Mouse (Mus musculus): ENCODE data around the gene Klf11.
"Not testable (repeated sequence)": the region's sequence is repeated elsewhere in the genome, so short reads cannot be mapped to it uniquely, and the experiment has no call there.

The Klf11 gene

DNA sequence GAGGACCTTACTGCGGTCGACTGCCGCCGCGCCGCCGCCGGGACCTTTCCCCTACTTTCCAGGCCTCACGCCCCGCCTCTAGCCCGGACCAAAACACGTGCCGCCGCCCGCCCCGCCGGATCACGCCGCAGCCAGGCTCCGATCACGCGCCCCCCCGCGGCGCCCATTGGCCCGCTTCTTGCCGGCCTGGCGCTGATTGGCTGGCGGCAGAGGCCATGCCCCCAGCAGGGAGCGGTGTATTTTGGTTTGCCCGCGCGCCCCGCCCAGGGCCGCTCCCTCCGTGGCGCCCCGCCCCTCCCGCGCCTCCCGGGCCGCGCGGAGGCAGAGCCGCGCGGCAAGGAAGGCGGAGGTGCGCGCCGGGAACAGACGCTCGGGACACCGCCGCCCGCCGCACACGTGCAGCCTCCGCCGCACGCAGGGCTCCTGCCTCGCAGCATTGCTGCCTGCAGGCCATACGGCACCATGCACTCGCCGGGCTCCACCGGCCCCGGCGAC, at the start of gene Klf11:
TSS of gene Klf11 (plus strand) at position 212 of the 495 bp plus-strand sequence.
- ATAC-seq (ENCODE audit: low TSS enrichment): peak; percentile 80

DNA sequence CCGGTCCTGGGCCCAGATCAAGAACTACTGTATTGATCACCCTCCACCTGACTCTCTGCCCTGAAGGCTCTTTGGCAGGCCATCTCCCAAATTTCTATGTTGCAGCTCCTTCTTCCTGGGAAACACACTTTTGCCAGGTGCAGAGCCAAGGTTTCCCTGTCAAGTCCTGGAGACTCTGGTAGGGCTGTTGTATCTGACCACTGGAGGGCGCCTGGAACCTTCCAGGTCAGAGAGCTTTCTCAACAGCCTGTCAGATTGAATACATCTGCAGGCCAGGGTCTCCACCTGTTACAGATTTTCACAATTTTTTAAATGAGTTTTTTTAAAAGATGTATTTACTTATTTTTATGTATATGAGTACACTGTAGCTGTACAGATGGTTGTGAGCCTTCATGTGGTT, 47.8 kb upstream of the Klf11 start:
- ATAC-seq (ENCODE audit: low TSS enrichment): no peak

DNA sequence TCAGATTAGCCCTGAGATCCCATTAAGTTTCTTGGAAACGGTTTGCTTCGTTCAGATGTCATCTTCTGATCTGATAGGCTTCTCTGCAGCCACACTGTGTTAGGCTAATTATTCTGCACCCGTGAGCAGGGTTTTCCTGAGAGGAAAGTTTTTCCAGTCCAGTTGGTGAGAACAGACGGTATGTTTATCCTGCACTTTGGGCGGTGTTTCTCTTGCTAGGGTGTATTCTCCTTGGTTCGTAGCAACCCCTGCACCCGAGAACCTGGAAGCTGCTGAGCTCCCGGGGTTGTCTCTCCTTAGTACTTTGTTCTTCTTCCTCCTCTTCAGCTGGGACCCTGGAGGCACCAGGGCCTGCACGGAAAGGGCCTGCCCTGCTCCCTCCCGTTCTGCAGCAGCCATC, 44.9 kb upstream of the Klf11 start:
- no peak for ATAC-seq (ENCODE audit: low TSS enrichment)

DNA sequence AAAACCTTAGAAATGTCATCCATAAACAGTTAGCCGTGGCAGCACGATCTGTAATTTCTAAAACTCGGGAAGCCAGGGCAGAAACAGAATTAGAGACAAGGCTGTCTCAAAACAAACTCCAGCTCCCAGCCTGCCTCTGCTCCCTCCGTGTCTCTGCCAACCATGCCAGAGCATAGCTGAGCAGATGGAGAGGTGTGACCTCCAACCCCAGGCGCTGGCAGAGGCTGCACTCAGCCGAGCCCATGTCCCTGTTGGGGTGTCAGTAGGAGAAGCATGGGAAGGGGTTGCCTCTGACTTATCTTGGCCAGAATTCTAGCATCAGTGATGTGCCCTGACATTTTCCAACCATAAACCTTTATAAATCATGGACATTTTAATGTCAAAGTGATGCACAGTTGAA, 38.5 kb upstream of the Klf11 start:
- ATAC-seq (ENCODE audit: low TSS enrichment): no peak

DNA sequence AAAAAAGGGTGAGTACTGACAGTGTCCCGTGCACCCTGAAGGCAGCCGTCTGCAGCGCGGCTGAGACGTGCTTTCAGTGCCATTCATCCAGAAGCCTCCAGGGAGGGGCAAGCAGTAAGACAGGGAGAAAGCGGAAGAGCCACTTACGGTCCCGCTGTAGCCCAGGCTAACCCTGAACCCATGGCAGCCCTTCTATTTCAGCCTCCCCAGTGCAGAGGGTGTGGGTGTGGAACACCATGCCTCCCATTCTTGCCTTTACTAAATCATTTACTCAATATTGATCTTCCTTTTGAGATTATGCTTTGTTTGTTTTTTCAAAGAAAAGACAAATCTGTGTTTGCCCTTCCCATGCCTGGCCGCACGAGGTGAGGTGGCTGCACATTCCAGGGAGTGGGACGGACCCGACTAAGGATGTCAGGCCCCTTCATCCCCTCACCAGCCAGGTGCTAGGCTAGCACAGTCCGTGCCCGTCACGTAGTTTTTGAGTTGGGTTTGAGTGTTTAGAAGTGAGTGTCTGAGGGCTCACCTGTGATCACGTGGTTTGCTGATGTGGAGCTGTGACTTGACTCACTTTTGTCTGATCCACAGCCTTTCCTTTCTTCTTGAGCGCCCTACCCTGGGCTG, 36.5 kb upstream of the Klf11 start:
- no peak for ATAC-seq (ENCODE audit: low TSS enrichment)

DNA sequence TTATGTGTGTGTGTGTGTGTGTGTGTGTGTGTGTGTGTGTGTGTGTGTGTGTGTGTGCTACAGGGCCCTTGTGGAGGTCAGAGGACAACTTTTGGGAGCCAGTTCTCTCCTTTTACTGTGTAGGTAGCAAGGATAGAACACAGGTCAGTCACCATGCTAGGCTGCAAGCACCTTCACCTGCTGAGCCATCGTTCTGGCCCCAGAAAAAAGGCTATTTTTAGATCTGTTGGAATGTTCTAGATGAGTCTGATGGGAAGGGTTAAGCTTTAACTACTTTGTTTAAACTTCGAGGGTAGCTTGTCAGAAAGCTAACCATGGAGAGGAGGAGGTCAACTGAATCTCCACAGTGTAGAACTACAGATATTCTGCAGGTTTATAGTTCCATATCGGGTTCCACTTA, 35.9 kb upstream of the Klf11 start:
- no peak for ATAC-seq (ENCODE audit: low TSS enrichment)

DNA sequence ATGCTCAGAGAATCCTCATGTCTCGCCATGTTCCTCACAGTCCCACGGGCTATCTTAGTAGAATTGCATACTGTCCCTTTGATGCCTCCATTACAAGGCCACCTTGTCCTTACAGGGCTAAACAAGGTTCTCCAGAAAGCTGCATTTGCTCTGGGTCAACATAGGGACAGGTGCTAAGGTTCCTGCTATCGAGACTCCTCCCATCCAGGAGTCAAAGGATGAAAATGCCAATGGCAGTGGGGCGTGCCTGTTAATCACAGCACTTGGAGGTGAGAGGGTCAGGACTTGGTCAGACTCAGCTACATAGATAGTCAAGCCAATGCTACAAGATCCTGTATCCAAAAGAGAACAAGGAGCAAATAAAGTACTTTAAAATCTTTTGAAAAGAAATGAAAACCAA, 31.6 kb upstream of the Klf11 start:
- no peak for ATAC-seq (ENCODE audit: low TSS enrichment)

DNA sequence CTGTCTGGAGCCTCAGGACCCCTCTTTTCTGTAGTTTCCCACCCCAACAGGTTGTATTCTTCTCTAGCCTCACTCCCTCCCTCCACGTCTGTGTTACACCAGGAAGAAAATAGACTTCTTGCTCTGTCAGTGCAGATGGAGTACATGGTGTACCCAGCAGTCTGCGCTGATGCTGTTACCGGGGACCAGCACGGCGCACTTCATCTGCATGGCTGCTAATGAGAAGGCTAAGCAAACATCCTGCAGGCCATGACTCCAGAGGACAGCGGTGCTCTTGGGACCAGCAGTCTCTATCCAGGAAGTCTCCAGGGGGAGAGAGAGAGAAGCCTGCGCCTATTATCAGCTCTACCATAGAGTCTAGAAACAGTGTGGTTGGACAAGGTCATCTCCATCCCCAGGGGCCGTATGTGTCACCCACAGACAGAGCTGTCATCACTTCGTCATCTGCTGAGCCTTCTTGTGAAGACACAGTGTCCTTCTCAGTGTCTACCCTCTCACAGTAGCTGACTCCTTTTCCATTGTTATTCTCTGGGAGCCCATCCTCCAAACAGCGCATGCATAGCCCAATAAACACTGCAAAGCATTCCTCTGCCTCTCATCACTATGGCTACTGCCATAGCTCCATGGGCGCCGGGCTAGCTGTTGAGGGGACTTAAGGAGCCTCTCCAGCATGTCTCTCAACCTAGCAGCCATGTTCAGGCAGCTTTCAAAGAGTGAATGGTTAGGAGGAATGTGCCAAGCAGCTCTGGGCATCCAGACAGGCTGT, 27.4 kb upstream of the Klf11 start:
- no peak for ATAC-seq (ENCODE audit: low TSS enrichment)

DNA sequence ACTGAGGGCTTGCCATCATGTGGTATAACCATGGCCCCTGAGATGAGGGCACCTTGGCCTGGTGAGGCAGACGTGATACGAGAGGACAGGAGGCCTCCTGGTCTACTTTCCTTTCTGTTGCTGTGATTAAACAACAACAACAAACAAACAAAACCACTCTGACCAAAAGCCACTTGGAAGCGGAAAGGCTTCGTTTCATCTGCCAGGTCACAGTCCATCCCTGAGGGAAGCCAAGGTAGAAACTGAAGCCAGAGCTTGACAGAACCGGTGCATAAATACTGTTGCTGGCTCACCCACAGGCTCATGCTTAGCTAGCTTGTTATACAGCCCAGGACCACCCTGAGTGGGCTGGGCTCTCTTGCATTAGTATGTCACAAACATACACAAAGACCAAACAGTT, 24.7 kb upstream of the Klf11 start:
- no peak for ATAC-seq (ENCODE audit: low TSS enrichment)

DNA sequence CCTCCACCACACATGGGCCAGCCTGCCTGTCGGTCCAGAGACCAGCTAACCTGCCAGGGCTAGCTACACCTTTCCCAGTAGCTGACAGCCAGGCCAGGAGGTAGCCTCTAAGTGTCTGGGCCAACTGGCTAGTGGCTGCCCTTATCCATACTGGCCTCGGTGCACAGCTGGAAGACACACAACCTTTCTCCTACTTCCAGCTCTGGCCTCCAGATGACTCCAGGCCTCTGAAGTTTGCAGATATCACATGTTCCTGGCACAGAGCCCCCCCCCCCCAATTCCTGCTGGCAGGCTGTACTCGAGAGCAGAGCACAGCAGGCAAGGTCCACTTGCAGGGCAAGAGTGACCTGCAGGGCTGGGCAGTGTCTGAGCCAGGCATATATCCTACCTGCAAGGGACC, 23.9 kb upstream of the Klf11 start:
- ATAC-seq (ENCODE audit: low TSS enrichment): no peak

DNA sequence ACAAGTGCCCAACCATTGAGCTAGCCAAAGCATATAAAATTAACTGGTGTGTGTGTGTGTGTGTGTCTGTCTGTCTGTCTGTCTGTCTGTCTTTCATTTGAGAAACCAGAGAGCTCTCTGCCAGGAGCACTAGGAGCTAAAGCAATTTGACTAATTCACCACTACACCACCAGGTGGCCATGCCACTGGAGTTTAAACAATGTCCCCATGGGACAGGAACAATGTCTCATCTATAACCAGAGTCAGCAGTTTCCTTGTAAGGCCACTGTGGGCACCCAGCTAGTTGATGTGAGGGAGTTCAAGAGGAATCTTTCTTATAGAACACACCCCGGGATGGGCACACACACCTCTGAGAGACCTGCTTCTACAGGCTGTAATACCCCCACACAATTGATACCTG, 20.9 kb upstream of the Klf11 start:
- ATAC-seq (ENCODE audit: low TSS enrichment): no peak

DNA sequence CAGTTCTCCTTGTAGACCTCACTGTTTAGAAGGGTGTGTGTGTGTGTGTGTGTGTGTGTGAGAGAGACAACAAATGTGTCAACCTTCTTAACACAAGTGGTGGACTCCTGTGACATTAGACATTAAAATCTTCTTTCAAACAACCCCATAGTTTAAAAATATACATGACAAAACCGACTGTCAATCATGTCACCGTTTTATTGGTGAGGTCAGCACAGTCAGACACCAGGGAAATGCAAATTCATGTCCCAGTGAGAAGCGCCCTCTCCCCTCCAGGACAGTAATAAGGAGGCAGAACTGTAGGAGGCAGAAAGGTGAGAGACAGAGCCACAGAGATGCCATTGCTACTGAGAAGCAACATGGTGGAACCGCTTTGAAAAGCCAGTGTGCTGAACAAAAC, 18.7 kb upstream of the Klf11 start:
- ATAC-seq (ENCODE audit: low TSS enrichment): no peak

DNA sequence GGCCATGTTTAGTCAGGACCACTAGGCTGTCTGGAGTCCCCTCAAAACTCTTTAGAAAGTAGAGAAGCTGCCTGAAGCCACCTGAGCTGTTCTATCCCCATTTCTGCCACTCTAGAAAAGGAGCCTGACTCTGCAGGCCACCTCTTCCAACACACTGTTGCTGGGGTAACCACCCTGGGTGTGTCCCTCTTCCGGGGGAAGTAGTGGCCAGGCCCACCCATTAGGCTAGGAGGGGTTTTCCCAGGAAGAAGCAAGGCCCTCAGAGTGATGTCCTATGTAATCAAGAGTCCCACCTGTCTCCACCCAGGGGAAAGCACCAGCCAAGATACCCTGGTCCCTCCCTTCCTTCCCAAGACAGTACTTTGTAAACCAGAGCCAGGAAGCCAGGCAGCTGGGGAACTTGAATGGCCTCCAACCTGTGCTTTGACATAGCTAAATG, 17.3 kb upstream of the Klf11 start:
- ATAC-seq (ENCODE audit: low TSS enrichment): no peak

DNA sequence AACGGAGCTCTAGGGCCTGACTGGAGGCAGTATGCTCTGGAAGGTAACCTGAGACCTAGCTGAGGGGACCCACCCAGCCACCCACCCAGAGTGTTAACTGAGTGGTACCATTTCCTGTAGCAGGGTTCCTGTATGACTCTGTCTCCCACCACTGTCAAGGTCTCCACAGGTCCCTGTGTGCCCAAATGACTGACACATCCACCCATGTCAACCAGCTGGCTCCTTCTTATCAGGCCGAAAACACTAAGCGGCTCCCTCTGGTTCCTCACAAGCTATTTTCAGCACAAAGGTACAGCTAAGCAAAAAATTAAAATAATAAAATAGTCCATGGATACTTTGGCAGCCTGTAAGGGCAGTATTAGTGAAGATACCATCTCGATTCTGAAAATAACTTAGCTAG, 16.9 kb upstream of the Klf11 start:
- no peak for ATAC-seq (ENCODE audit: low TSS enrichment)

DNA sequence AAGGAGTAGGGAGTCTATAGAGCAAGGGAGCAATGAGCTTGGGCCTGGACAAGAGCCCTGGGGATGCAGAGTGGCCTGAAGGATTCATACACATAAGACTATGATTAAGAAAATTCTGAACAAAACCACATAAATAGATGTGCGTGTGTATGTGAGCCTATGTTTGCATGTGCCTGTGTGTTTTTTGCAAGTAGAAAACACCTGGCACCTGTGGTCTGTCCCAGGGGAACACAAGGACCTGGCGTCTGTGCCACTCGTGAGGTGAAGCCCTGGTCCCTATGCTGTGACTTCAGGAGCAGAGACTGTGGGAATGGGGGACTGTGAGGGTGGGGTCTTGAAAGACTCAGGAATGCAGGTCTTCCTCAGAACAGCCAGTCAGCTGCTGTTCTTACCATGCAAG, 16.4 kb upstream of the Klf11 start:
- ATAC-seq (ENCODE audit: low TSS enrichment): no peak

DNA sequence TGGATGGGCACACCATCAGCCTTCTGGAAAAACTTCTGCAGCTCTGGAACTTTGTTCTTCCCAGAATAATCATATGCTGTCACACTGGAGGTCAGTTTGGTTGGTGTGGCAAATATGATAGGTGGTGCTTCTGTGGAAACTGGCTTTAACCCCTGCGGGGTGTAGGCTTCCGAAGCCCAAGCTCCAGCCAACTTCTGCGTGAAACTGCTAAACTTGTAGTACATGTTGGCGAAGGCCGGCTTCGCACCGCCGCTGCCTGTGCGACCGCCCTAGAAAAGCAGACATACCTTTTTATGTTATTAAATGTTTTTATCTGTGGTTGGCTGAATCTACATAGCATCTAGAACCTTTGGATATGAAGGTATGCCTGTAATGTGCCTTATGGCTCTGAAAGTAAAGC, 12.3 kb upstream of the Klf11 start:
- ATAC-seq (ENCODE audit: low TSS enrichment): not testable (repeated sequence)

DNA sequence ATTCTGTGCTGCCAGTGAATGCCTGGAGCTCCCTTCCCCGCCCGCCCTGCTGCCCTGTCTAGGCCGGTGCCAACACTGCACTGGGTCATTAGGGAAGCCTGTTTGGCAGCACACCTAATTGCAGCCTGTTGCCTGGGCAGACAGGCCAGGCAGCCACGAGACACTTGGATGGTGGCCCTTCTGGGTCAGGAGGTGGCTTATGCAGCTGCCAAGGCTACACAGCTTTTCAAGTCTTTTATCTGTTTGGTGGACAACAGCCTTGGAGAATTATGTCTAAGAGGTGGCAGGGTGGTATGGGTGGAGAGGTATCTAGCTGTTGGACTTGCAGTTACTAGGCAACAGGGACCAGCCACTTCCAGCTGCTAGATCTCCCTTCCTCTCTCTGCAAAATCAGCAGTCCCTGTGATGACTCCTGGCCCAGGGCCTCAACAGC, 8.7 kb upstream of the Klf11 start:
- peak; percentile 70 for ATAC-seq (ENCODE audit: low TSS enrichment)

DNA sequence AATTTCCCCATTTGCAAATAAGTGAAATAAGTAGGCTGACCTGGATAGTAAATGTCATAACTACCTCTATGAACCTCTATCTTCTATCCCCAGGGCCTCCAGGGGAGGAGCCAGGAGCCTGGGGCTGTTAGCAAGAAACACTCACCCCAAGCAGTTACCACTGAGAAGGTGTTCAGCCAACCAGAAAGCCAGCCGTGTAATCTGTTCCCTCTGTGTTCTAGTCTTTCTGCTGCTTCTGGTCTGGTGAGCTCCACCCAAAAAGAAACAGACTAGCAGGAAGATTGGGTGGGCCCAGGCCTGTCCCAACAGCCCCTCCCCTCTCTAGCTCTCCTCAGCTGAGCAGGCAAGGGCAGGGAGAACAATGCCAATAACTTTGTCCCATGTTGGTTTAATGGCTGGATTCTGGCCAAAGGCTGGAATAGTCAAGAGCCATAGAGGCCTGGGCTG, 6.9 kb upstream of the Klf11 start:
- ATAC-seq (ENCODE audit: low TSS enrichment): no peak

DNA sequence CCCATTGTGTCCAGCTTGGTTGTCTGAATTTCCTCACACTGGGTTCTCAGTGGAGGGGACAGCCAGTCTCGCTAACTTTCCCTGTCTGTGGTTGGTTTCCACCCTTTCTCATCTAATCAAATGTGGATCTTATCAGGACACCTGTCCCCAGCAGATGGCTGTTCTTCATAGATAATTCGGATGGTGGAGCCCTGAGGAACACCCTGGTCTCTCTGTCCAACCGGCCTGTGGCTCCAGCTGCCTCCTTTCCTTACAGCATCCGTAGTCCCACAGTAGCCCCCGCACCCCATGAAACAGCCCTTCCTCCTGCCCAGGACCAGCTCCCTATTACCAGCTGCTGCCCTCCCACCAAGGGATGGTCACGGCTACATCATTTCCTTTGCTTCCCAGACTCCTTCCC, 5.2 kb upstream of the Klf11 start:
- no peak for ATAC-seq (ENCODE audit: low TSS enrichment)

DNA sequence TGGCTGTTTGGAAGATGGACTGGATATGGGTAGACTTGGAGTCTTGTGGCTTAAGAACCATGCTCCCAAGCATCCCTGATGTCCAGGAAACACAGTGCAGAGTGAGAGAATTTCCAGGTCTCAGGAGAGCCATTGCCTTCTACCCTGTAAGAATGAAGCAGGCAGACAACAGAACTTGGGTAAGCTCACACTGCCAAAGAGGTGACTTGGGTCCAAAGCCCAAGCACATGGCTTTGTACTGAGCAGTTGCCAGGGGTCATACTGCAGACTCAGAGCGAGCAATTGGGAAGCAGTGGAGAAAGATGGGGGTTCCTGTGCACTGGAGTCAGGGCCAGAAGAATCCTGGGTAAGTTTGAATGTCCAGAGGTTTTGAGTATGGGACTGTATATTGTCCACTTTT, 3.0 kb upstream of the Klf11 start:
- ATAC-seq (ENCODE audit: low TSS enrichment): no peak

DNA sequence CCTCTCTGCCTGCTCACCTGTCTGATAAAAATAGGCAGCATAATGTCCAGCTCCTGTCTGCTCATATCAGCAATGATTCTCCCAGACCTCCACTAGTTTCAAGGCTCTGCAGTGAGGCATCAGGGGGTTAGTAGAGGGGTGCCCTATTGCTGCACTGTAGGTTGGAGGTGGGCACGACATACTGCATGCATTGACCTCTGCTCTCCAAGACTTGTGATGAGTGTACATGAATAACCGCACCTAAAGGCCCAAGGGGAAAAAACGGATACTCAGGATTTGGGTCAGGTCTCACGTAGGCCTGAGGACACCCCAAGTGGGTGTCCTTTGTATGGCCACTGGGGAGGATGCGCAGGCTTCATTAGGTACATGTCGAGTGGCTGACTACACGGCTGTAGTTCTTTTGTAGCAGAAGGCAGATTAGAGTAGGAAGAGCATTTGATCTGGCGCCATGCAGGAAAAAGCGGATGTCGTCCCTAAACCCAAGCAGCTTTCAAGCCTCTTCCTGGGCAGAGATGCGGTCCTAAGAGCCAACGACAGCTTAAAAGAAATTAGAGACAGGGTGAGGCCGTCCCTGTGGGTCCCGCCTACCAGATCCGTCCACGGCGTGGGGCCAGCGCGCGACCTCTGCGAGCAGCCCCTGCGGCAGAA, 535 bp upstream of the Klf11 start:
- no peak; the same call in 1 of the 2 replicates for ATAC-seq (ENCODE audit: low TSS enrichment)

DNA sequence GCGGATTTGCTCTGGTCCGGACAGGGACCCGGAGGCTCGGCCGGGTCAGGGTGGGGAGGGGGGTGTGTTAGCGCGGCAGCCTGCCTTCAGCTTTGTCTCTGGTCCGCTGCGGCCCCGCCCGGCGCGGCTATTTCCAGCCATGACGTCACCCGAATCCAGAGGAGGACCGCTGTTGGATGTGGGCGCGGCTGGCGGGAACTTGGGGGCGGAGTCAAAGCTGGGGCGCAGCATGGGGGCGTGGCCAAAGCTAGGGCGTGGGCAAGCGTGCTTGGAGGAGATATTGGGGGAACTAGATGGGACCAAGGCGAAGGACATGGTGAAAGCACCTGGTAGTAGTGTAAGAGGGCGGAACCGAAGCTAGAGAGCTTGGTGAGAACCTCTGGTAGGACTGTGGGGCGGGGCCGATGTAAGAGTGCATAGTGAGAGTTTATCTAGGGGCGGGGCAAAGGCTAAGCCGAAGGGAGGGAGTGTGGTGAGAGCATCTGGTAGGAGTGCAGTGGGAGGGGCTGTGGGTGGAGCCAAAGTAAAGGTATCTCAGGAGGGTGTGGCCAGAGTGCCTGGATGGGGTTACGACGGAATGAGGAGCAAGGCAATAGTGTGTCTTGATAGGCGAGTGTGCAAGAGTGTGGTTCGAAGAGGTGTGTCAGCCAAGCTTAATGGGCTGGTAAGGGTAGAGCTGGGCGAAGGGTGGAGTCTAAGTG, 718 bp downstream of the Klf11 start:
- peak; percentile 57 for ATAC-seq (ENCODE audit: low TSS enrichment)
